24 mouse cellular contexts compared by ENCODE assay signal in the genomic region with DNA sequence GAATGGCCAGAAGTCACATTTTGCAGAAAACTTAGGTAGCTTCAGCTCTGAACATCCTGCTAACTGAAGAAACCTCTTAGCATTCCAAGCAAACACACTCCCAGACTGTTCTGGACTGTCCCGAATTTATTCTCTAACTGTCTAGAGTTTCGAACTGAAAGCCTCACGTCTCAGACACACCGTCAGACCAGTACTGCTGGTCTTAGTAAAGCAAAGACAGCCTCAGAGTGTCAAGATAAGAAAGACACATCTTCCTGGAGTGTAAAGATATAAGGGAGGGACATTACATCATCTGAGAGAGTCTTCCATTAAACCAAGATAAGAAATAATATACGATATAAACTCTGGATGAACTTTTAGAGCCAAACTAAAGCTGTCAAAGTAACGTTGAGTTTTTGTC.
DNase-seq lines count a peak whose midpoint lies in the region; ATAC-seq and TF ChIP-seq lines count a peak whose summit lies in the region.
"Had no signal": no experiment of that assay in that cellular context is flagged by ENCODE, and none has a peak within 500 bp of the region (broad histone marks: within the 10 kb centered on the region; RNA-seq: fewer than 3 reads in every experiment).

No protein-coding gene starts in this region.

- H3K27ac ChIP-seq in intestine, embryonic 16.5 days (ENCODE audit: low read length), result no peak overlapping the region
- no peak overlapping the region for H3K27ac ChIP-seq in intestine, postnatal 0 days (ENCODE audit: low read depth, low read length)
- H3K27ac ChIP-seq in liver, embryonic 12.5 days, result no peak overlapping the region
- no peak overlapping the region for H3K27ac ChIP-seq in liver, embryonic 14.5 days
- H3K27ac ChIP-seq: embryonic facial prominence, embryonic 12.5 days; heart, embryonic 10.5 days had no signal

- TF ChIP-seq CTCF in intestine, postnatal 0 days (IDR thresholded peaks at IDR 0.05; ENCODE audit: low read depth), result no peak
- TF ChIP-seq CTCF in liver, embryonic 14.5 days (IDR thresholded peaks at IDR 0.05; ENCODE audit: low read depth), result no peak

- no peak for DNase-seq in liver
- DNase-seq in c-Kit-positive CD71-positive TER-119-positive erythroid progenitor cells, embryonic 14.5 days (ENCODE audit: low spot score), result peak; percentile 33
- peak in 1 of 3 experiments; percentile 17 for DNase-seq in liver, embryonic 14.5 days (ENCODE audit: low read depth in 3 of 3, low spot score in 3 of 3)
- no peak for DNase-seq in adrenal gland, adult 8-10 months
- DNase-seq: adrenal gland, adult 2 months; B cell, adult 2 months; cerebellum, adult 11 months; cerebellum, adult 9-10 months; embryo, embryonic 11 days; gastrocnemius, postnatal 14 days; heart, postnatal 10 days; kidney, adult 18-20 months; kidney, postnatal 25 days; midbrain, embryonic 14.5 days had no signal

- H3K9ac ChIP-seq in intestine, embryonic 16.5 days (ENCODE audit: low read depth, low read length), result no peak overlapping the region
- H3K9ac ChIP-seq in intestine, postnatal 0 days (ENCODE audit: low read depth, low read length), result no peak overlapping the region
- H3K9ac ChIP-seq in liver, embryonic 12.5 days, result no peak overlapping the region
- H3K9ac ChIP-seq in liver, embryonic 14.5 days (replicated peaks), result no peak overlapping the region
- H3K9ac ChIP-seq: embryonic facial prominence, embryonic 12.5 days had no signal

- 0 out of 2 replicates have a peak, but pooled peaks have one; percentile 18 for TF ChIP-seq EP300 in liver, embryonic 14.5 days (IDR thresholded peaks at IDR 0.05; ENCODE audit: low read depth)

- ATAC-seq in intestine, embryonic 16.5 days, result peak; percentile 47; the same call in 1 of the 2 replicates
- no peak for ATAC-seq in intestine, postnatal 0 days
- peak; percentile 81 for ATAC-seq in liver, embryonic 12.5 days
- ATAC-seq in liver, embryonic 14.5 days (ENCODE audit: insufficient read depth), result peak; percentile 62; the same call in 1 of the 2 replicates
- ATAC-seq: activated CD4-positive, CD25-positive, alpha-beta regulatory T cell, adult 4 months; forebrain, embryonic 14.5 days; hindbrain, embryonic 16.5 days; lung, postnatal 0 days had no signal

- no peak overlapping the region for H3K4me2 ChIP-seq in intestine, embryonic 16.5 days (ENCODE audit: low read depth, low read length)
- no peak overlapping the region for H3K4me2 ChIP-seq in intestine, postnatal 0 days (replicated peaks; ENCODE audit: low read depth)
- H3K4me2 ChIP-seq in liver, embryonic 12.5 days, result peak overlapping the region; percentile 41
- no peak overlapping the region for H3K4me2 ChIP-seq in liver, embryonic 14.5 days (ENCODE audit: low read depth)
- H3K4me2 ChIP-seq: embryonic facial prominence, embryonic 12.5 days had no signal

- H3K9me3 ChIP-seq in intestine, embryonic 16.5 days (ENCODE audit: control insufficient read depth, low read length), result no peaks in the 10 kb centered on the region
- H3K9me3 ChIP-seq in intestine, postnatal 0 days (ENCODE audit: control insufficient read depth), result no peaks in the 10 kb centered on the region
- H3K9me3 ChIP-seq in liver, embryonic 12.5 days (replicated peaks), result no peaks in the 10 kb centered on the region
- H3K9me3 ChIP-seq in liver, embryonic 14.5 days (ENCODE audit: control insufficient read depth, low read length), result no peaks in the 10 kb centered on the region
- H3K9me3 ChIP-seq: embryonic facial prominence, embryonic 12.5 days; heart, embryonic 10.5 days had no signal

- peaks cover 19% of the 10 kb centered on the region for H3K4me1 ChIP-seq in intestine, embryonic 16.5 days (ENCODE audit: control insufficient read depth, insufficient read depth, low read length)
- peaks cover 4% of the 10 kb centered on the region for H3K4me1 ChIP-seq in intestine, postnatal 0 days (replicated peaks; ENCODE audit: control insufficient read depth, insufficient read depth, low read length)
- peaks cover 48% of the 10 kb centered on the region for H3K4me1 ChIP-seq in liver, embryonic 12.5 days
- H3K4me1 ChIP-seq in liver, embryonic 14.5 days (replicated peaks; ENCODE audit: control insufficient read depth in 2 of 2, insufficient read depth in 2 of 2, low read length in 1 of 2), result peaks cover 0 to 11% of the 10 kb centered on the region in 2 experiments; a peak in 2 of 4 replicates

- WGBS in intestine, embryonic 16.5 days, result 31% methylated on average over 6 of the region's 6 CpGs
- 27% methylated on average over 6 of the region's 6 CpGs for WGBS in intestine, postnatal 0 days
- WGBS in liver, embryonic 12.5 days (ENCODE audit: insufficient replicate concordance), result 26% methylated on average over 6 of the region's 6 CpGs
- WGBS in liver, embryonic 14.5 days (ENCODE audit: insufficient replicate concordance), result 23% methylated on average over 6 of the region's 6 CpGs

- H3K4me3 ChIP-seq in intestine, embryonic 16.5 days (ENCODE audit: low read length), result no peak overlapping the region
- H3K4me3 ChIP-seq in intestine, postnatal 0 days (ENCODE audit: low read depth, low read length), result no peak overlapping the region
- H3K4me3 ChIP-seq in liver, embryonic 12.5 days, result no peak overlapping the region
- no peak overlapping the region for H3K4me3 ChIP-seq in liver, embryonic 14.5 days (ENCODE audit: insufficient read depth in 1 of 2, low read depth in 2 of 2, low read length in 2 of 2)
- H3K4me3 ChIP-seq: embryonic facial prominence, embryonic 12.5 days; heart, embryonic 10.5 days had no signal

- H3K36me3 ChIP-seq in intestine, embryonic 16.5 days (ENCODE audit: control insufficient read depth, insufficient read depth, low read length), result no peaks in the 10 kb centered on the region
- no peaks in the 10 kb centered on the region for H3K36me3 ChIP-seq in intestine, postnatal 0 days (ENCODE audit: control insufficient read depth, insufficient read depth)
- no peaks in the 10 kb centered on the region for H3K36me3 ChIP-seq in liver, embryonic 12.5 days
- H3K36me3 ChIP-seq in liver, embryonic 14.5 days (replicated peaks; ENCODE audit: control insufficient read depth, insufficient read depth, low read depth), result no peaks in the 10 kb centered on the region
- H3K36me3 ChIP-seq: embryonic facial prominence, embryonic 12.5 days; heart, embryonic 10.5 days had no signal

- H3K27me3 ChIP-seq in intestine, embryonic 16.5 days (replicated peaks; ENCODE audit: control insufficient read depth, insufficient read depth, low read length), result no peaks in the 10 kb centered on the region
- H3K27me3 ChIP-seq in intestine, postnatal 0 days (replicated peaks; ENCODE audit: control insufficient read depth, insufficient read depth, low read length), result no peaks in the 10 kb centered on the region
- no peaks in the 10 kb centered on the region for H3K27me3 ChIP-seq in liver, embryonic 12.5 days (replicated peaks)
- no peaks in the 10 kb centered on the region for H3K27me3 ChIP-seq in liver, embryonic 14.5 days (ENCODE audit: control insufficient read depth, insufficient read depth, low read length)
- H3K27me3 ChIP-seq: CH12.LX; embryonic facial prominence, embryonic 12.5 days had no signal
